Mouse (Mus musculus) mammary gland, adult 2 months (tissue): ENCODE data around the gene Rasef. TPM values are rescaled to one million over a fixed set of nuclear protein-coding genes. Genes with fewer than 3 reads are reported as not detected.

Experiments
- polyA plus RNA-seq: library from polyadenylated mRNA; depleted of rRNA; stranded (reverse); fragments of >200 nt; gene quantifications from 2 replicates; pipeline ENCODE4 v1.2.3, GENCODE M21; 2012; ENCODE audit warnings: low replicate concordance; rRNA removed

The Rasef gene
- polyA plus RNA-seq, result 2.3 and 2.9 TPM in 2 replicates

GRCm38 (mm10) chr4:73790260-73791185 lies at the start of gene Rasef:
TSS of gene Rasef (minus strand) at chr4:73790994.

GRCm38 (mm10) chr4:73683216-73683615 lies 107.6 kb downstream of the Rasef start, which contains the start of gene Gm428:
TSS of gene Gm428 (plus strand) at chr4:73683516.

GRCm38 (mm10) chr4:73668054-73668453 lies 122.7 kb downstream of the Rasef start, which contains the start of gene Gm11239:
TSS of gene Gm11239 (plus strand) at chr4:73668354.

Other genes starting within 250 kb of the Rasef start
- gene Gm11238, start 183.1 kb downstream of the Rasef start, polyA plus RNA-seq, result not detected in 2 replicates
- not detected in 2 replicates for gene Gm11237, start 168.0 kb downstream of the Rasef start, polyA plus RNA-seq
- gene Gm11236, start 152.9 kb downstream of the Rasef start, polyA plus RNA-seq, result not detected in 2 replicates
- not detected in 2 replicates for gene Gm11239, start 122.6 kb downstream of the Rasef start, polyA plus RNA-seq
- gene Gm428, start 107.5 kb downstream of the Rasef start, polyA plus RNA-seq, result not detected in 2 replicates
- gene Gm11758, start 85.3 kb upstream of the Rasef start, polyA plus RNA-seq, result not detected in 2 replicates
- not detected in 2 replicates for gene Gm11757, start 100.1 kb upstream of the Rasef start, polyA plus RNA-seq
- gene Gm13871, start 115.0 kb upstream of the Rasef start, polyA plus RNA-seq, result not detected in 2 replicates
- not detected in 2 replicates for gene Gm11756, start 129.8 kb upstream of the Rasef start, polyA plus RNA-seq
- gene 2310002L09Rik, start 159.9 kb upstream of the Rasef start, polyA plus RNA-seq, result 19.3 TPM in 1 of 2 replicates, not detected in the other
- gene Frmd3, start 222.4 kb upstream of the Rasef start, polyA plus RNA-seq, result 0.14 and 0.24 TPM in 2 replicates